ENCODE assay signal across 8 mouse cellular contexts in the genomic region with DNA sequence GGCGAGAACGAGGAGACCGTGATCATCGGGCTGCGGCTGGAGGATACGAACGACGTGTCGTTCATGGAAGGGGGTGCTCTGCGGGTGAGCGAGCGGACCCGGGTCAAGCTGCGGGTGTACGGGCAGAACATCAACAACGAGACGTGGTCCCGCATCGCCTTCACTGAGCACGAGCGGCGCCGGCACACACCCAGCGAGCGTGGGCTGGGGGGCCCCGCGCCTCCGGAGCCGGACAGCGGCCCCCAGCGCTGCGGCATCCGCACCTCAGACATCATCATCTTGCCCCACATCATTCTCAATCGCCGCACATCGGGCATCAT. TPM values are rescaled to one million over a fixed set of nuclear protein-coding genes. Genes with fewer than 3 reads are reported as not detected.
A peak's percentile ranks its signal among the peaks of the same experiment; 100 is the strongest.
DNase-seq lines count a peak whose midpoint lies in the region; ATAC-seq and TF ChIP-seq lines count a peak whose summit lies in the region.

No protein-coding gene starts in this region.

- H3K4me1 ChIP-seq in heart, embryonic 16.5 days (ENCODE audit: control insufficient read depth, insufficient read depth, low read length), result 0 out of 2 replicates have a peak, but pooled peaks cover 9% of the 10 kb centered on the region
- H3K4me1 ChIP-seq in ES-E14 (ENCODE audit: control insufficient read depth in 2 of 2, insufficient read depth in 2 of 2, low read length in 2 of 2, poor library complexity in 1 of 2), result peaks cover 5 to 6% of the 10 kb centered on the region in 2 experiments; a peak in 3 of 4 replicates
- peaks cover 38% of the 10 kb centered on the region for H3K4me1 ChIP-seq in forebrain, embryonic 12.5 days
- H3K4me1 ChIP-seq in liver, embryonic 16.5 days (ENCODE audit: control insufficient read depth, low read depth, low read length), result peaks cover 32% of the 10 kb centered on the region

- in situ Hi-C loops in ES-E14 (cut with MboI; ENCODE audit: low sequenced_read_pairs in 2 of 2, unreplicated experiment in 2 of 2), result loop anchor here (5.0 to 10.0 kb wide), 3 partner anchors 103 to 223 kb away; no protein-coding TSS in a partner anchor

- DNase-seq in heart, adult 8-10 months (ENCODE audit: low spot score), result no peak
- no peak for DNase-seq in ES-E14 (ENCODE audit: low read depth, low spot score)
- no peak for DNase-seq in cerebellum, postnatal 14 days
- DNase-seq in frontal cortex, adult 2 months (ENCODE audit: extremely low spot score in 1 of 2, low spot score in 1 of 2), result no peak
- DNase-seq in testis, postnatal 14 days (ENCODE audit: low spot score), result no peak

- H3K9me3 ChIP-seq in heart, embryonic 16.5 days (replicated peaks; ENCODE audit: control insufficient read depth, low read length), result no peaks in the 10 kb centered on the region
- no peaks in the 10 kb centered on the region for H3K9me3 ChIP-seq in ES-E14 (ENCODE audit: control insufficient read depth, insufficient read depth, low read depth, low read length)
- H3K9me3 ChIP-seq in forebrain, embryonic 12.5 days, result no peaks in the 10 kb centered on the region
- no peaks in the 10 kb centered on the region for H3K9me3 ChIP-seq in liver, embryonic 16.5 days (replicated peaks; ENCODE audit: control insufficient read depth, low read length)

- H3K27me3 ChIP-seq in heart, embryonic 16.5 days (ENCODE audit: control insufficient read depth, insufficient read depth, low read length), result no peaks in the 10 kb centered on the region
- peaks cover 40% of the 10 kb centered on the region for H3K27me3 ChIP-seq in forebrain, embryonic 12.5 days
- H3K27me3 ChIP-seq in liver, embryonic 16.5 days (ENCODE audit: control insufficient read depth, insufficient read depth, low read depth, low read length), result peaks cover 14% of the 10 kb centered on the region; the same call in 1 of the 2 replicates

- under 1% methylated on average over 36 of the region's 36 CpGs for WGBS in heart, embryonic 16.5 days
- WGBS in forebrain, embryonic 12.5 days, result under 1% methylated on average over 36 of the region's 36 CpGs
- under 1% methylated on average over 36 of the region's 36 CpGs for WGBS in liver, embryonic 16.5 days (ENCODE audit: insufficient replicate concordance)

- H3K36me3 ChIP-seq in heart, embryonic 16.5 days (ENCODE audit: control insufficient read depth, insufficient read depth), result no peaks in the 10 kb centered on the region
- H3K36me3 ChIP-seq in ES-E14 (ENCODE audit: control insufficient read depth, insufficient read depth, low read length, poor library complexity, severe bottlenecking), result no peaks in the 10 kb centered on the region
- no peaks in the 10 kb centered on the region for H3K36me3 ChIP-seq in forebrain, embryonic 12.5 days (replicated peaks)
- H3K36me3 ChIP-seq in liver, embryonic 16.5 days (ENCODE audit: control insufficient read depth, insufficient read depth), result no peaks in the 10 kb centered on the region

- peak overlapping the region; percentile 85 for H3K4me3 ChIP-seq in heart, embryonic 16.5 days (ENCODE audit: low read length)
- peak overlapping the region; percentile 77 to 97 for H3K4me3 ChIP-seq in ES-E14 (ENCODE audit: insufficient read depth in 1 of 2, low read depth in 1 of 2, low read length in 2 of 2, poor library complexity in 1 of 2, severe bottlenecking in 1 of 2)
- peak overlapping the region; percentile 84 for H3K4me3 ChIP-seq in forebrain, embryonic 12.5 days (replicated peaks)
- peak overlapping the region; percentile 99 for H3K4me3 ChIP-seq in liver, embryonic 16.5 days (ENCODE audit: low read depth, low read length)

- peak overlapping the region; percentile 84 for H3K9ac ChIP-seq in heart, embryonic 16.5 days (ENCODE audit: low read length)
- H3K9ac ChIP-seq in ES-E14 (ENCODE audit: insufficient read depth, low read depth, low read length, poor library complexity, severe bottlenecking), result peak overlapping the region; percentile 81
- H3K9ac ChIP-seq in forebrain, embryonic 12.5 days, result peak overlapping the region; percentile 76
- peak overlapping the region; percentile 87 for H3K9ac ChIP-seq in liver, embryonic 16.5 days (ENCODE audit: low read depth, low read length)

- peak overlapping the region; percentile 98 for H3K4me2 ChIP-seq in heart, embryonic 16.5 days (ENCODE audit: low read depth, low read length)
- H3K4me2 ChIP-seq in forebrain, embryonic 12.5 days, result peak overlapping the region; percentile 96
- H3K4me2 ChIP-seq in liver, embryonic 16.5 days (ENCODE audit: low read depth, low read length), result peak overlapping the region; percentile 100

- H3K27ac ChIP-seq in heart, embryonic 16.5 days (ENCODE audit: low read length), result peak overlapping the region; percentile 74
- H3K27ac ChIP-seq in ES-E14 (ENCODE audit: insufficient read depth, low read depth, low read length, poor library complexity, severe bottlenecking), result 0 out of 2 replicates have a peak overlapping the region, but pooled peaks have one; percentile 37
- H3K27ac ChIP-seq in forebrain, embryonic 12.5 days, result peak overlapping the region; percentile 86
- H3K27ac ChIP-seq in liver, embryonic 16.5 days (ENCODE audit: low read length), result peak overlapping the region; percentile 74

- no peak for ATAC-seq in heart, embryonic 16.5 days (replicated peaks; ENCODE audit: extremely low read depth, insufficient read depth, low FRiP score)
- ATAC-seq in forebrain, embryonic 12.5 days (ENCODE audit: low FRiP score), result peak; percentile 10
- no peak for ATAC-seq in liver, embryonic 16.5 days (ENCODE audit: low read depth)

TF ChIP-seq in ES-E14, 5 proteins besides CTCF, POLR2A, EP300 and RAD21:
- no peak for TF ChIP-seq MAFK (IDR thresholded peaks at IDR 0.05; ENCODE audit: insufficient read depth, low read depth, low read length)
- TF ChIP-seq CHD2 (IDR thresholded peaks at IDR 0.05; ENCODE audit: low read depth, low read length), result no peak
- TF ChIP-seq ZNF384 (IDR thresholded peaks at IDR 0.05; ENCODE audit: low read depth, low read length), result no peak
- TF ChIP-seq ZC3H11A (IDR thresholded peaks at IDR 0.05; ENCODE audit: borderline replicate concordance, low read depth, low read length), result no peak
- TF ChIP-seq HCFC1 (IDR thresholded peaks at IDR 0.05; ENCODE audit: borderline replicate concordance, insufficient read depth, low read length), result no peak

RNA-seq across cellular contexts. Expression of a gene that starts 0.5 kb away (rescaled TPM):
- 1.9 and 2.7 TPM in 2 replicates for polyA plus RNA-seq in heart, embryonic 16.5 days (2015; fragmentation: Nextera tagmentation; extraction: Ambion mirVana)
- 1 to 10 TPM; 5.2 to 8.4 (median 6.0) TPM for total RNA-seq in heart, adult 8-10 months (2022)
- 43.2 and 75.7 TPM in 2 replicates for total RNA-seq in ES-E14 (2012; rRNA removed)
- 3.6 and 3.9 TPM in 2 replicates for polyA plus RNA-seq in forebrain, embryonic 12.5 days (2016; fragmentation: Nextera tagmentation; extraction: Ambion mirVana)
- 1.2 and 1.4 TPM in 2 replicates for polyA plus RNA-seq in liver, embryonic 16.5 days (2015; fragmentation: Nextera tagmentation; extraction: Ambion mirVana)
- 26.8 and 30.6 TPM in 2 replicates for polyA plus RNA-seq in frontal cortex, adult 2 months (2012; rRNA removed)

RNA-seq across cellular contexts. Expression of a gene that starts 54.7 kb away (rescaled TPM):
- polyA plus RNA-seq in heart, embryonic 16.5 days (2015; fragmentation: Nextera tagmentation; extraction: Ambion mirVana), result 46.7 and 52.1 TPM in 2 replicates
- total RNA-seq in heart, adult 8-10 months (2022), result 100 to 1,000 TPM in 2 of 4 experiments, 10 to 100 TPM in 2; 91.3 to 104 (median 98.7) TPM
- 10.2 and 11.0 TPM in 2 replicates for total RNA-seq in ES-E14 (2012; rRNA removed)
- 17.7 and 20.8 TPM in 2 replicates for polyA plus RNA-seq in forebrain, embryonic 12.5 days (2016; fragmentation: Nextera tagmentation; extraction: Ambion mirVana)
- polyA plus RNA-seq in liver, embryonic 16.5 days (2015; fragmentation: Nextera tagmentation; extraction: Ambion mirVana), result 18.2 and 18.6 TPM in 2 replicates
- polyA plus RNA-seq in frontal cortex, adult 2 months (2012; rRNA removed), result 21.6 and 22.6 TPM in 2 replicates
